Mouse (Mus musculus) liver, embryonic 11.5 days (tissue): ENCODE results near the gene Catsperg1. TPM values are rescaled to one million over a fixed set of nuclear protein-coding genes. Genes with fewer than 3 reads are reported as not detected.

Experiments
- ATAC-seq: fragments of 200-750 bp; cut with Nextera tagmentation; replicated peaks from 2 replicates; pipeline ENCODE4 v1.8.0; 2017; ENCODE audit warnings: moderate number of reproducible peaks, mild to moderate bottlenecking, moderate TSS enrichment, moderate library complexity; ENCODE audit not compliant: low FRiP score
- DNase-seq: peaks from one replicate; pipeline ENCODE4 v3.0.0-alpha.2; 2017; ENCODE audit warnings: low spot score
- H3K27ac ChIP-seq: fragments of 300-500 bp; sonication (generic); 2 replicates; pipeline ENCODE4 v1.5.1; 2014; ENCODE audit warnings: mild to moderate bottlenecking, low read depth, low read length, control low read depth
- H3K27me3 ChIP-seq: fragments of 300-500 bp; sonication (generic); replicated peaks from 2 replicates; pipeline ENCODE4 v1.6.1; 2014; ENCODE audit warnings: low read length, mixed read lengths; ENCODE audit not compliant: control insufficient read depth, insufficient read depth
- H3K36me3 ChIP-seq: fragments of 300-500 bp; sonication (generic); 2 replicates; pipeline ENCODE4 v1.6.1; 2014; ENCODE audit warnings: mild to moderate bottlenecking, low read length, moderate library complexity, mixed read lengths; ENCODE audit not compliant: control insufficient read depth, insufficient read depth
- H3K4me1 ChIP-seq: fragments of 300-500 bp; sonication (generic); replicated peaks from 2 replicates; pipeline ENCODE4 v1.6.1; 2014; ENCODE audit warnings: low read length, mixed read lengths; ENCODE audit not compliant: control insufficient read depth, insufficient read depth
- H3K4me2 ChIP-seq: fragments of 300-500 bp; sonication (generic); 2 replicates; pipeline ENCODE4 v1.6.1; 2014; ENCODE audit warnings: mild to moderate bottlenecking, control low read depth, moderate library complexity
- H3K4me3 ChIP-seq: fragments of 300-500 bp; sonication (generic); 2 replicates; pipeline ENCODE4 v1.5.1; 2014; ENCODE audit warnings: low read depth, low read length, control low read depth
- H3K9ac ChIP-seq: fragments of 300-500 bp; sonication (generic); 2 replicates; pipeline ENCODE4 v1.6.1; 2014; ENCODE audit warnings: low read depth, low read length, control low read depth
- H3K9me3 ChIP-seq: fragments of 300-500 bp; sonication (generic); 2 replicates; pipeline ENCODE4 v1.6.1; 2016; ENCODE audit warnings: low read length, inconsistent platforms, mixed read lengths; ENCODE audit not compliant: control insufficient read depth
- WGBS: fragments of 180-500 bp; shearing (Covaris S2); extraction: QIAGEN DNeasy Blood & Tissue Kit; methylation state at CpG from one replicate; pipeline ENCODE4 v1.1.7; 2014; 5-methylcytosine and 5-hydroxymethylcytosine counted together
- polyA plus RNA-seq: library from polyadenylated mRNA; unstranded; fragments of >200 nt; fragmentation: Nextera tagmentation; extraction: Ambion mirVana; gene quantifications from 2 replicates; pipeline ENCODE4 v1.2.1, GENCODE M21; 2014

Catsperg1 gene
- polyA plus RNA-seq = 0.31 and 0.64 TPM in 2 replicates

DNA sequence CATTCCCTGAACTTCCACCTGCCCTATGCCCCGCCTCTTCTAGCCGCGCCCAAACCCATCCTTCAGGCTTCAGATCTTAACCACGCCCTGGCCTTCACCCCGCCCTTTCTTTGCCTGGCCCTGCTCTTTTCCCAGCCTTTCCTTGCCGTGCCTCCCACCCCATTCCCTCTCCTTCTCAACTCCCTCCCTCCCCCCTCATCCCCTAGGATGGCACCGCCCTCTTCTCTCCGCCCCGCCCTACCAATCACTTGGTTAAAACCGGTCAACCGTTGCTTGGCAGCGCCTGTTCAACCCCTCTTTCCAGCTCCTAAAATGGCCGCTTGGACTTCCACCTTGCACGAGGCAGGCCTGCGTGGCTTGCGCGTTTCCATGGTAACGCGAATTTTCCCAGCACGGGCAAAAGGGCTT, at the start of gene Catsperg1:
Gene Catsperg1, minus strand, starts transcription at position 361 of the 408 bp plus-strand sequence.
- peak within 1 kb of the TSS; percentile 67 for H3K4me2 ChIP-seq
- H3K9me3 ChIP-seq = no peaks in the 10 kb centered on the region
- H3K4me3 ChIP-seq = 0 out of 2 replicates have a peak within 1 kb of the TSS, but pooled peaks have one; percentile 7
- no peak within 1 kb of the TSS for H3K27ac ChIP-seq
- no peaks in the 10 kb centered on the region for H3K36me3 ChIP-seq
- no peaks in the 10 kb centered on the region for H3K27me3 ChIP-seq
- ATAC-seq = no peak
- 17% methylated on average over 20 of the region's 20 CpGs for WGBS
- no peak within 1 kb of the TSS for H3K9ac ChIP-seq
- H3K4me1 ChIP-seq = peaks cover 10% of the 10 kb centered on the region
- peak; percentile 46 for DNase-seq

DNA sequence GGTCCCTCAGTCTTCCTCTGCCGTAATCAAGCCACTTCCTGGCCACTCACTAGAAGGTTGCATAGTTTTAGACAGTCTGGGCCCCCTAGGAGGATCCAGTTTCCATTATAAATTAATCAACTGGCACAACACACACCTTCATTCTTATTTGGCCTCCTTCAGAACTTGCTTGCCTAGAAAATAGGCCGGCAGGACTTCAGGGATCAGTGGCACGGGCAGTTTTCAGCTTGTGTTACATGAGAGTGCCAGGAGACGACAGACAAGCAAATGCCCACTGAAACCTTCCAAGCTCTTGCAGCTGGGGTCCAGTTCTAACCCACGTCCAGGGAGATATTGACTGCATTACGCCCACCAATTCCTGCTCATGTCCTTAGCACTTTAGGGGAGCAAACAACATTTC, 48.3 kb upstream of the Catsperg1 start:
- no peaks in the 10 kb centered on the region for H3K36me3 ChIP-seq
- no peak for DNase-seq
- H3K9ac ChIP-seq = no peak overlapping the region
- WGBS = 71% methylated on average over 6 of the region's 6 CpGs
- H3K4me3 ChIP-seq = no peak overlapping the region
- no peaks in the 10 kb centered on the region for H3K27me3 ChIP-seq
- no peaks in the 10 kb centered on the region for H3K9me3 ChIP-seq
- no peak for ATAC-seq
- no peak overlapping the region for H3K4me2 ChIP-seq
- no peak overlapping the region for H3K27ac ChIP-seq
- 0 out of 2 replicates have a peak, but pooled peaks cover 2% of the 10 kb centered on the region for H3K4me1 ChIP-seq

DNA sequence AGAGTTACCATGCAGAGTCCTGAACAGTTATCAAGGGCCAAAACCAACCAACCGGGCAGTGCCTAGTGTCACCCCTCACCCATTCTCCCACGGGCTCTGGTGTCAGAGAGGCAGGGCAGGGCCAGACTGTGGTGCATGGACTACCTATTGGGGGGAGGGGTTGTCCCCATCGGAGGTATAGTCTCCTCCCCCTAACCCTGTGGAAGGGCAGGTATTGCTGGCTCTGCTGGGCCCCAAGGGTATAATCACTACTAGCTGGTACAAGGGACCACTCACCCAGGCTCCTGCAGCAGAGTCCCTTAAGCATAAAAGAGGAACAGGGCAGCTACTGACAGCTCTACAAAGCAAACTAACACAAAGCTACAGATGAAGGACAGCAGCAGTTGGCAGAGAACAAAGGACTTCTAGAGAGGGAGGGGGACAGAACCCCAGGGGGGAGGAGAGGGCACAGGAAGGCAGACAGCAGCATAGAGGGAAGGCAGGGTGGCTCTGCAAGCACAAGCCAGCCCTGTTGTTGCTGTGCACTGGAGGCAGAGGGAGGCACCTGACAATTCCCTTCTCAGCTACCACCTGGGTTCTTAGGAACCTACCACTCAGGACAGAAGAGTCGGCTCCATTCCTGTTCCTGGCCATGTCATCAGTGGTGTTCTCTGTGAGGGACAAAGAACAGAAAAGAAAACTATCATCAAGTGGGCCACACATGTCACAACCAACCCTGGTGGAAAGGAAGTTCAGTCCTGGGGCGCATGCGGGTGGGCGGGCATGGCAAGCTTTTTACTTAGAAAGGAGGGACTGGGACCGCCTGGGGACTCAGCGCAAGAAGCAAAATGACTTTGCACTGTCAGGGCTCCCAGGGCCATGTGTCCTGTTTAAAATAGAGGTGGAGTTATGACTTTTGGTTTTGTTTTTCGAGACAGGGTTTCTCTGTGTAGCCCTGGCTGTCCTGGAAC, 46.2 kb upstream of the Catsperg1 start:
- 79% methylated on average over 10 of the region's 10 CpGs for WGBS
- Histone ChIP-seq H3K27me3 (no peaks in the 10 kb centered on the region), H3K9me3 (no peaks in the 10 kb centered on the region), H3K4me1 (peaks cover 2% of the 10 kb centered on the region; the same call in 1 of the 2 replicates), H3K9ac (no peak overlapping the region), H3K36me3 (no peaks in the 10 kb centered on the region), H3K4me2 (no peak overlapping the region), H3K4me3 (no peak overlapping the region), H3K27ac (no peak overlapping the region)
- ATAC-seq (no peak), DNase-seq (no peak)

DNA sequence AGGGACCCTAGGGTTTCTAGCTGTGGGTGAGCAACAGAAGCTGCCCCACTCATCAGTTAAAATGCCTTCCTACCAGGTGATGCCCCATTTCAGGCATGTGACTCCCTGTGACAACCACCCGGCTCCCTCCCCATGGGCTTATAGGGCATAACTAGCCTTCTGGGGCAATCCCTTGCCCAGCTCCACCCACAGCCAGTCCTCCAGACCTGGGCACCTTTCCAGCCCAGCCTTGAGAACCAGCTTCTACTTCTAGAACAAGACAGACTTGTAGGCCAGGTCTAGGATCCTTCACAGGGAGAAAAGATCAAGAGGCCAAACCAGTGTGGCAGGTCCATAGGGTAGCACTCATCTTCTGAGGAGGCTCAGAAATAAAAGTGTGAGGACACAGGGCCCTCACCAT, 43.5 kb upstream of the Catsperg1 start:
- Histone ChIP-seq H3K4me2 (no peak overlapping the region), H3K27me3 (no peaks in the 10 kb centered on the region), H3K9ac (no peak overlapping the region), H3K27ac (no peak overlapping the region), H3K9me3 (no peaks in the 10 kb centered on the region), H3K4me3 (no peak overlapping the region), H3K36me3 (no peaks in the 10 kb centered on the region), H3K4me1 (peaks cover 18% of the 10 kb centered on the region)
- DNase-seq (no peak), ATAC-seq (no peak)
- 80% methylated on average over 1 of the region's 1 CpGs for WGBS

DNA sequence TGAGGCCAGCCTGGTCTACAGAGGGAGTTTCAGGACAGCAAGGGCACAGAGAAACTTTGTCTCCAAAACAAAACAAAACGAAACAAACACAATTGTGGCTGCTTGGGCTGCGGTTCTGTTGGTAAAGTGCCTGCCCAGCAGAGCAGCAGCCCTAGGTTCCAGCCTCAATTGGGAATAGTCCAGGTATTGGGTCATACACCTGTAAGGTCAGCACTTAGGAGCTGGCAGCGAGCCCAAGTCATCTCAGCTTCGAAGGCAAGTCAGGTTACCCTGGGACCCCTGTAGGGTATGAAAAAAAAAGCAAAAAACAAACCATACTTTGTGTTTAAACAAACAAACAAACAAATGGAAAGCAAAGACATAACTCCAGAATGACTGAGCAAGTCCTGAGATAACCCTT, 42.0 kb upstream of the Catsperg1 start:
- Histone ChIP-seq H3K9me3 (no peaks in the 10 kb centered on the region), H3K9ac (no peak overlapping the region), H3K27me3 (no peaks in the 10 kb centered on the region), H3K4me3 (no peak overlapping the region), H3K4me2 (no peak overlapping the region), H3K36me3 (no peaks in the 10 kb centered on the region), H3K27ac (no peak overlapping the region), H3K4me1 (peaks cover 18% of the 10 kb centered on the region)
- ATAC-seq = no peak
- DNase-seq = no peak
- 80% methylated on average over 4 of the region's 4 CpGs for WGBS

DNA sequence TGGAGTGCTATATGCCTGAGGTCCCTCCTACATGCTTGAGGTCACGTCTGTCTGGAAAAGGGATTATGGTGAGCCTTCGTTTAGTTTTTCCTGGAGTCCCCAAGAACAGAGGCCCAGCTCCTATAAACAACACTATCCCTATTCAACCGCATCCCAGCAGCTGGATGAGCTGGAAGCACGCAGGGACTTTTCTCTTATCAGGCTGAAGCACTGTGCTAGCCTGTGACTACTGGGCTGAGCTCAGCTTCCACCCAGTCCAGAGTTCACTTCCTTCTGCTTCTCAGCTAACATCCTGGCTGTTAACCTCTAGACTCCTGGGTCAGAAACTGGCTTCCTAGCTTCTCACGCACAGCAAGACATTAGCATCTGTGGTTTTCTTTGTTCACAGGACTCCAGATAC, 40.0 kb upstream of the Catsperg1 start:
- Histone ChIP-seq H3K9me3 (no peaks in the 10 kb centered on the region), H3K36me3 (no peaks in the 10 kb centered on the region), H3K4me3 (no peak overlapping the region), H3K27ac (peak overlapping the region; percentile 26; the same call in 1 of the 2 replicates), H3K9ac (no peak overlapping the region), H3K4me1 (peaks cover 19% of the 10 kb centered on the region), H3K27me3 (no peaks in the 10 kb centered on the region), H3K4me2 (no peak overlapping the region)
- DNase-seq (no peak), ATAC-seq (no peak; the same call in 1 of the 2 replicates)
- WGBS = 28% methylated on average over 5 of the region's 5 CpGs

- Histone ChIP-seq H3K4me3 (no peak overlapping the region), H3K9ac (no peak overlapping the region), H3K27ac (no peak overlapping the region), H3K36me3 (no peaks in the 10 kb centered on the region), H3K4me2 (no peak overlapping the region), H3K9me3 (no peaks in the 10 kb centered on the region), H3K4me1 (peaks cover 28% of the 10 kb centered on the region), H3K27me3 (no peaks in the 10 kb centered on the region)
- DNase-seq (no peak), ATAC-seq (no peak)
- WGBS = 78% methylated on average over 3 of the region's 3 CpGs
These were observed 37.3 kb upstream of the Catsperg1 start for GRCm38 (mm10) chr7:29251166-29251565.

DNA sequence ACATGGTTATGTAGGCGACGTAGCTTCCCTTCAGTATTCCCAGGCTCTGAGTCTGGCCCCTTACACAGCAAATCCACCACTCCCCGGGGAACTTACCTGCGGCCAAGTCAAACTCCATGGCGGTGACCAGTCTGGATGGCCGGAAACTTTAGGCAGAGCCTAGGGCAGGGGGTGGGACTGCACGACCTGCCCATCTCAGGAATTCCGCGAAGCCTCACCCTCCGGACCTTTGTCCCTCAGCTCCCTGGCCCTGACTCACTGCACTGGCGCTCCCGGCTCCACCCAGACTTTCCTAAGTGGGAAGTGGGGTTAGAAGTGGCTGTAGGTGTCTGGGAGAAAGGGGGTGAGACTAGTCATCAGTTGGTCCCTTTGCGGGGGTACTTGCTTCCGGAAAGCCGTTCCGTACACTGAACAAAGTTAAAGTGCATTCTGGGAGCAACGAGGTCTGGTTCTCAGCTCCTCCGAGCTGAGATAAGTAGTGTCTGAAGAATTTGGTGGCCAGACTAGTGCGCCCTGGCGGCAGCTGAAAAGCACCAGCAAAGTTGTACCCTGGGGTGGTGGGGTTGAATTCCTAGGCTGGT, 34.5 kb upstream of the Catsperg1 start, which contains the start of gene 2200002D01Rik:
Gene 2200002D01Rik, minus strand, starts transcription at position 206 of the 581 bp plus-strand sequence.
- no peak for DNase-seq
- peak; percentile 28 for ATAC-seq
- peak within 1 kb of the TSS; percentile 10 for H3K9ac ChIP-seq

More for the DNA sequence above, 34.5 kb upstream of the Catsperg1 start, which contains the start of gene 2200002D01Rik:
- Histone ChIP-seq H3K27ac (no peak within 1 kb of the TSS), H3K4me3 (peak within 1 kb of the TSS; percentile 49), H3K9me3 (no peaks in the 10 kb centered on the region), H3K4me1 (peaks cover 18% of the 10 kb centered on the region), H3K4me2 (peak within 1 kb of the TSS; percentile 69), H3K27me3 (no peaks in the 10 kb centered on the region), H3K36me3 (peaks cover 12% of the 10 kb centered on the region; the same call in 1 of the 2 replicates)
- WGBS = 18% methylated on average over 20 of the region's 20 CpGs
